Mouse (Mus musculus) cerebral cortex, adult 2 months (tissue): ENCODE measurements around the gene Smg9.

Source experiments
- WGBS: fragments of 180-500 bp; shearing (Covaris S2); methylation state at CpG from one replicate; pipeline ENCODE4 v1.1.7; 2018; 5-methylcytosine and 5-hydroxymethylcytosine counted together

Smg9 gene

DNA sequence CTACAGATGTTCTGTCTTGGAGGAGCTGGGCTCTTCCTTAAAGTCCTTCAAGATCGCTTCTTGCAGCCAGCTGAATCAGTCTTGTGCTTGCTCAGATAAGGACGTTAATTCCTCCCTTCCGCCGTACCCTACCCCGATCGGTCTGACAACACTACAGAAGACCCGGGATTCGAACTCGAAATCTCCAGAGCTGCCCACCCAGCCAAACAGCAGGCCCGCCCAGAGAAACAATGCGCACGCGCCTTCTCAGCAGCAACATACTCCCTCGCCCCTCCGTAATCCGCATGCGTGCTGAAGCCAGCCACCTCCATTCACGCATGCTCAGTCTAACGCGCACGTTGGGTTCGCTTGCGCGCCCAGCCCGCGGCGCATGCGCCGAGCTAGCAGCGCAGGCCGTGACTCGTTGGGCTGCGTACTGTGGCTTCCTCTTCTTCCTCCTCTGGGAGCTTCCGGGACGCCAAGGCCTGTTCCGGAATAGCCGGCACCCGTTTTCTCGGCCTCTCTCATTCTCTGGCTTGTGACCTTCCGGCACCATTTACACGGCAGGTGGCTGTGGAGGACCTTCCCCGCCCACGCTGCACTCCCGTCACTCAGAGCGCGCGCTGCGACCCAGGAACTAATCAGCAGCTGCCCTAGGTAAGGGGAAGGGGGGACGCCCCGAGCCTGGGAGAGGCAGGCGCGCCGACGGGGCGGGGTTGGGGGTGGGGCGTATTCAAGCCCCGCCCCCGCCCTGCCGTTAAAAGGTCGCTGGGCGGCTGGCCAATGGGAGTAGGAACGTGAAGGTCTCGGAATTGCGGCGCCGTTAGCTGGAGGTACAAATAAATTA is at the start of gene Smg9:
TSS of gene Smg9 (plus strand) at position 364 of the 826 bp plus-strand sequence.
- 3% methylated on average over 66 of the region's 66 CpGs for WGBS

DNA sequence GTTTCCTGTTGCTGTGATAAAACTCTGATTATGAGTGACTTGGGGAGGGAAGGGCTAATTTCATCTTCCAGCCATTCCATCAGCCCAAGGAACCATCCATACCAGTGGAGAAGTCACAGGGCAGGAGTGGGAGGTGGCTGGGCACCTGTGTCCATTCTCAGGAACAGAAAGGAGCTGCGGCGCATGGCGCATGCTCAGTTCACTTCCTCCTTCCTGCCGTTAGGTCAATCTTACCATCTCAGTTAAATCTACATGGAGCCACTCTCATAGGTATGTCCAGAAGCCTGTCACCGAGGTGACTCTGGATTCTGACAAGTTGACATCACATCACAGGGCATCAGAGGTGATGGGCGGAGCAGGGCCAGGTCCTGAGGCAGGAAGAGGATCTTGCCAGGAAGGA is 43.8 kb upstream of the Smg9 start:
- 86% methylated on average over 6 of the region's 6 CpGs for WGBS

DNA sequence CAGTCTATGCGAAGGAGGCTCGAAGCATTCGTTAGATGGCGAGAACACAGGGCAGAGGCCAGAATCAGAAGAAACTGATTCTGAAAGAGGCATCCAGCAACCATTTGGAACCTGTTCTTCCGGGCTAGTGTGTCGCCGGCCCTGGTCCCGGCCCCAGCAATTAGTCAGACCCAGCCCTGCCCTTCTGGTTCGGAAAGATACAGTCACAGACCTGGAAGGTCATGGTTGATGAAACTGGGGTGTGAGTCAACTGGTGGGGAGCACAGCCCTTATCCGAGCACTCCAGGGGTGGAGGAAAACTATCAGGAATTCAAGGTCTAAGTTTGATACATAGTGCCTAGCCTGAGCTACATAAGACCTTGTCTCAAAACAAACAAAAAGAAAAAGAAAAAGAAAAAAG is 43.3 kb upstream of the Smg9 start:
- 88% methylated on average over 10 of the region's 10 CpGs for WGBS

DNA sequence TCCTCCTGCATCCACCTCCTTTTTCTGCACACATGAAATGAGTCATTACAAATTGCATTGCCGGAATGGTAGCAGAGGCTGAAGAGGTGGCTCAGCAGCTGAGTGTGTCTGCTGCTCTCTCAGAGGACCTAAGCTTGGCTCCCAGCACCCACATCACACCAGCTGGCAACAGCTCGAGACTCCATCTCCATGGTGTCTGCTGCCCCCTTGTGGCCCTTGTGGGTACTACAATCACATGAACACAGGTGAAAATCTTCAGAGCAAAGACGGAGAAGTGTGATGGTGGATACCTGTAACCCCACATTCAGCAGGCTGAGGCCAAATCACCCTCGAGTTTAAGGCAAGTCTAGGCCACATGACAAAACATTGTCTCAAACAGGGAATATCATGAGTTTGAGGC is 41.5 kb upstream of the Smg9 start:
- WGBS = 45% methylated on average over 4 of the region's 4 CpGs

DNA sequence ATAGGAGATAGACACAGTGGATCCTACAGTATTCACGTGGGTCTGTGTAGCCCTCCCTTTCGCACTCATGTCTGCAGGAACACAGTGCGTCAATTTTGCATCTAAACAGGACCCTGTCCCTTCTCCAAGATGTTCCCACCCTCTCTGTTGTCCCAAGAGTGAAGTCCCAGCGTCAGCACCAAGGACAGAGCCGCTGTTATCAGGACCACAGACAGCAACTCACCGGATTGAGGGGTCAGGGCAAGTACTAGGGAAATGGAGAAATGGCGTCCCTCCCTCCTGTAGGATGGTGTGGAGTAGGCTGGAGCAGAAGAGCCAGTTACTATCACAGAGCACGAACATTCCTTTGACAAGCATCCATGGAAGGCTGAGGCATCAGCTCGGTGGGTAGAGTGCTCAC is 40.1 kb upstream of the Smg9 start:
- 41% methylated on average over 9 of the region's 9 CpGs for WGBS

DNA sequence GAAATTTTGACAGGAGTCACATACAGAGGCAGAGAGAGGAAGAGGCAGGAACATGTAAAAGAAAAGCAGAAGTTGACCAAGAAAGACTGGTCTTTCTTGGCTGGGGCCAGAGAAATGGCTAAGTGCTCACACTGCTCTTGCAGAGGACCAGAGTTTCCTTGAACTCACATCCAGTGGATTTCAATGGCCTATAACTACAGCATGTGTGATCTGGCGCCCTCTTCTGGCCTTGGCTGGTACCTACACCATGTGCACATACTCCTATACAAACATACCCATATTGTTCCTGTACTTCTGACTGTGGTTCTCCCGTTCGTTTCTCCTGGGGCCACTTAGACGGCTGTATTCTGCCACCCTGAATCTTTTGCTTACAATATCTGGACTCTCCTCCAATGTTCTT is 38.4 kb upstream of the Smg9 start:
- 70% methylated on average over 4 of the region's 4 CpGs for WGBS

DNA sequence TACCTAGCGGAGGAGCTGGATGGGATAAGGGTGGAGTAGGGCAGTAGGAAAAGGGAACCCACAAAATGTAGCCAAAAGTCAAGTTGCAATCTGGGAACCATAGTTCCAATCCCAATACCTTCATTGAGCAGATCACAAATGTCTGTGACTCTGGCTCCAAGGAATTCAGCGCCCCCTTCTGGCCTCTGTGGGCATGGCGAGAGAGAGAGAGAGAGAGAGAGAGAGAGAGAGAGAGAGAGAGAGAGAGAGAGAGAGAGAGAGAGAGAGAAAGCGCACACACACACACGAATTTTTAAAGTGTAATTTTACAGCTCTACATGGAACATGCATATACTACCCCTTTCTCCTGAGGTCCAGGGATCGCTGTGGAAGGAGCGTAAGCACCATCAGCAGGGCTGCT is 36.2 kb upstream of the Smg9 start:
- WGBS = 23% methylated on average over 7 of the region's 7 CpGs

DNA sequence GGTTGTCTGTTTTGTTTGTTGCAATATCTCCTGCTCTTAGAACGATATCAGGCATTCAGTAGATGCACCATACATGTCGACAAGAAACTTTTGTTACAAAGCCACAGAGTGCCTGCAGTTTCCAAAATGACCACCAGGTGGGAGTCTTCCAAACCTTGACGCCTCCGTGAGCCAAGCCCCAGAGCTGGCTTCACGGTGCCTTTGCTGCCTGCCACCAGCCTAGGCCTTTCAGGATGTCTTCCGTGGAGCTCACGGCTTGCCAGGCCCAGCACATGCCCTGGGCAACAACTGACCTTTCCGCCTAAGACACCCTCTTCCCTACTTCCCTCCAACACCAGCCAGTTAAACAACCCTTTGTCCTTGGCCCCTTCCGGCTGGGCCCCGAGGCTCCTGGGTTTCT is 34.6 kb upstream of the Smg9 start:
- 19% methylated on average over 10 of the region's 10 CpGs for WGBS

DNA sequence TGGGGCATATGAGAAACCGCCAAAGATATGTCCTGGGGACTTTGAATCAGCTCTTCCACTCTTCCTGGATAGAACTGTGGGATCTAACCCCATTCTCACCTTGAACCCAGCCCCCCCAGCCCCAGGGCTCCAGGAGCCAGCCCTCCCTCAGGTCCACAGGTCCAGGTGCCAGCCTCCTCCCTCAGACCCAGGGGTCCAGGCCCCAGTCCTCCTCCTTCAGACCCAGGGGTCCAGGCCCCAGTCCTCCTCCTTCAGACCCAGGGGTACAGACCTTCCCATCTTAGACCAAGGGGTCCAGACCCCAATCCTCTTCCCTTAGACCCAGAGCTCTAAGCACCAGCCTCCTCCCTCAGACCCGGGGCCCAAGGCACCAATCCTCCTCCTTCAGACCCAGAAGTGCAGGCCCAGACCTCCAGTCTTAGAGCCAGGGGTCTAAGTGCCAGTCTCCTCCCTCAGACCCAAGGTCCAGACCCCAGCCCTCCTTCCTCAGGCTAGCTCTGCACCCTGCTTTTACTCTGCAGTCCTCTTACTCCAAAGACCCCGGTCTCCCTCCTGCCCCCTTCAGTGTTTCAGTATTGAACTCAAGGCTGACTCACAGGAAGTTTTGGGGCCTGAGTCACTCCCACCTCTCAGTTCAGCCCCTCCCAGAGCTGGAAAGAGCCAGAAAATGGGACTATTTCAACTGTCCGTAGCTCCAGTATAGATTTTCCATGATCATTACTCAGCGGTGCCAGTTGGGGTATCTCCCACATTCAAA is 34.0 kb upstream of the Smg9 start:
- WGBS = 69% methylated on average over 5 of the region's 5 CpGs

DNA sequence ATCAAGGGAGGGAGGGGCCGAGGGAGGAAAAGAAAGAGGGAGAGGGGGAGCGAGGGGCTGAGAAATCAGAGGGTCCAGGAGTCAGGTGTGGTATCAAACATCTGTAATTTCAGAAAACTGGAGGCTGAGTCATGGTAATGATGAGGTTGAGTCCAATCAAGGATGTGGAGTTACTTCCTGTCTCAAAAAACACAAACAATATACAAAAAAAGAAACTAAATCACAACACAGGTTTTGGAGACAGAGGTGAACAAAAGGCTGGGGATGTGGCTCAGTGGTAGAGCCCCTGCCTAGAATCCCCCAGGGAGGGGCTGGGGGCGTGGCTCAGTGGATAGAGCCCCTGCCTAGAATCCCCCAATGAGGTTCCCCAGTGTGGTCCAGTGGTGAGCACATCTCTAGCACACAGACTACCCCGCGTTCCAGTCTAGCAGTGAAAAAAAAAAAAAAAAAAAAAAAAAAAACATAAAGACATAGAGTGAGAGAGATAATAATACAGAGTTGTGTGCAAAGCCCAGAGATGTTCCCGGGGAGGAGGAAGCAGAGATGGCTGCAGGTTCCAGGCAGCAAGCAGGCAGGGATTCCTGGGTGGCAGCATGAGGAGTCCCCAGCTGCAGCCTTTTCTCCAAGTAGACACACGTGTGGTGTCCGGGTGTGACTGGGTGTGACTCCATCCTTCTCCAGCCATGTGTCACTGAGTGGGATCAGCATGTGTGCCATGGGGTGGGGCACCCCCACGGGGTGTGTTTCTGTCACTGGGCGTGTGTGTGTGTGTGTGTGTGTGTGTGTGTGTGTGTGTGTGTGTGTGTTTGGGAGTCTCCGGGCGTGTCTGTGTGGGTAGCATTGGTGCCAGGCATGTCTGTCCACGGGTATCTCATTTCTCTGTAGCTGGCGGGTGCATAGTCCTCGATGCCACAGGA is 32.4 kb upstream of the Smg9 start:
- WGBS = 66% methylated on average over 15 of the region's 15 CpGs

DNA sequence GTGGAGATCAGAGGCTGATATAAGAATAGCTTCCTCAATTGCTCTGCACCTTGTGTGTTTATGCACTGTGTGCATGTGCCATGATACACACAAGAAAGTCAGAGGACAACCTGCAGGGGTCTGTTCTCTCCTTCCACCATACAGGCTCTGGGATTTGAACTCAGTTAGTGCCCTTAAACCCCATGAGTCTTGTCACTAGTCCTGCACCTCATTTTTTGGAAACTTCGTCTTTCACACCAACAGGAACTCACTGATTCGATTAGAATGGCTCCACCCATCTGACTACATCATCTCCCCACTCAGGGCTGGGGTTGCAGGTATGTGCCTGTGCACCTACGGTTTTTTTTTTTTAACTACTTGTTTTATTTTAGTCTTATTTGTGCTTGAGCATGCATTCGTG is 31.2 kb upstream of the Smg9 start:
- 70% methylated on average over 4 of the region's 4 CpGs for WGBS

DNA sequence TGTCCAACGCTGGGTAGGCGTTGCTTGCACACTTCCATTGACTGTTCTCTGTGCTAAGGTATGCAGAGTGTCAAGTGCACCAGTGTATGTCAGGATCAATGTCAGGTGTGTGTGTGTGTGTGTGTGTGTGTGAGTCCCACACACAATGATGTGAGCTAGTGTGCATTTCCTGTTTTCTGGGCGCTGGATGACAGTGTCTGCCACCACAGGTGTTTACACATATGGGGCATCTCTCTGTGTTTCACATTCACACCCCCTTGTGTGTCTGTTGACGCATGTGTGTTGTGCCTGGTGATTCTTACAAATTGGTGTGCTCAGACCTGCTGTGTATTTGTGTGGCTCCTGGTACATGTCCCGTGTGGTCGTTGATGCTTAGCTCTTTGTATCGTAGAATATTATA is 30.5 kb upstream of the Smg9 start:
- 91% methylated on average over 7 of the region's 7 CpGs for WGBS

DNA sequence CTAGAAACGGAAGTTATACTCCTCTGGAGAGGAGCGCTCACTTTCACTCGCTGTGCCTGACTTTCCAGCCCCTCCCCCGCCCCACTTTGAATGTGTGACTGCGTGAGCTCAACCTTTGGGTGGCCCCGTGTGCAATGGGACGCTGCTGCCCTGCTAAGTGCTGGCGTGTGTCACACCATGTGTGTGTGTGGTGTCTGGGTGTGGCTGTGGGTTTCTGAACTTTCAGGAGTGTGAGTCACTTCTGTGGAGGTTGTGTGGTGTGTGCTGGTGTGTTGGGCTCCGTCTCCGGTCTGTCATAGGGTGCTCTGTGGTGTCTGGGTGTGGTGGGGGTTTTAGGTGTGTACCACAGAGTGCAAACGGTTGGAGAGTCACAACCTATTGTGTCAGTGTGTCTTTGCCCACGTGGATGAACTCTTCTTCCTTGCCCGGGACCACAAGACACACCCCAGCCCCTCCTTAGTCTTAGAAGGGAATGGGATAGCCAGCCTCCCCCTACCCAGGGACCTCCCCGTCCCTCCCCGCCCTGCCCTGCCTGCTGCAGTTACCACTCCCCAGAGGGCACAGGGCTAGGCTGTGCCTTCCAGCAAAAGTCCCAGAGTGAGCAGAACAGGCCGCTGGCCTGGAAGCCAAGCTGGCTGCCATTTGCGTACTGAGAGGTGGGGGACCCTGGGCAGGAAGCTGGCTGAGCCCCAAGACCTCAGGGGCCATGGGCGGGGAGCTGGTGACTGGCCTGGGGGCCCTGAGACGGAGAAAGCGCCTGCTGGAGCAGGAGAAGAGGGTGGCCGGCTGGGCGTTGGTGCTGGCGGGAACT is 29.5 kb upstream of the Smg9 start, which contains the start of gene Kcnn4:
TSS of gene Kcnn4 (plus strand) at position 533 of the 811 bp plus-strand sequence.
- WGBS = 51% methylated on average over 23 of the region's 23 CpGs

DNA sequence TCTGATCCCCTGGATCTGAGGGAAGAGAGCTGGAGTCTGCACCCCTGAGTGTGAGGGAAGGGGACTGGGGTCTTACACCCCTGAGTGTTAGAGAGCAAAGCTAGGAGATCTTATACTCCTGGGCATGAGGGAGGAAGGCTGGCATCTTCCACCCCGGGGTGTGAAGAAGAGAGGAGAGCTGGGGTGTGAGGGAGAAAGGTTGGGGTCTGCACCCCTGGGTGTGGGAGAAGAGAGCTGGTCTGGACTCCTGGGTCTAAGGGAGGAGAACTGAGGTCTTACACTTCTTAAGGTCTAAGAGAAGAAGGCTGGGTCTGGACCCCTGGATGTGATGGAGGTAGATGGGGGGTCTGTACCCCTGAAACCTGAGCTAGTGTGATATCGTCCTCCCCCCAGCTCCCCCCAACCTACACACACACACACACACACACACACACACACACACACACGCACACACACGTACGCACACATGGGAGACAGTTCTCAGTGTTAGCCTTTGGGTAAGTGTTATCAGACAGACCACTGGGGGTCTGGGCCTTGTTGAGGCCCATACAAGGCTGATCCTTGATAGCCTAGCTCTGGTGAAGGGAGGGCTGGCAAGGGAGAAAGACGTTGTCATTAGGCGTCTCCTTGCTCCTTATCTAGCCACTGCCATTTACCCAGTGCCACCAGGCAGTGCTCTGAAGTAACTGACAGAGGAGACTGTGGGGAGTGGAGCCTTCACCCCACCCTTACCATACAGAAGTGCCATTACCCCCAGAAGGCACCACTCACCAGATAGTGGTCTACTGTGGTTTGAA is 28.2 kb upstream of the Smg9 start:
- 83% methylated on average over 6 of the region's 7 CpGs for WGBS

DNA sequence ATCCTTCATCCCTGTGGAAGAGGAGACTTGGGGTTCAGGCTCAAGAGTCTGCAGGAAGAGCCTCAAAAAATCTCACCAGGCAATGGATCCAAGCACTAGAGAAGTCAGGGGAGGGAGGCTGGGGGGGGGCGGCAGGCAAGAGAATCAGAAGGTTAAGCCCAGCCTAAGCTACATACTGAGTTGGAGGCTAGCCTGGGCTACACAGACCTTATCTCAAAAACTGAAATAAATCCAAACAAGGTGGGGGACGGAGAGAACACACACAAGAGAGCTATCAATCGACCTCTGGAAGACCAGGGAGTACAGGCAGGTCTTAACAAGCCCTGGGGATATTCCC is 27.6 kb upstream of the Smg9 start:
- 84% methylated on average over 3 of the region's 3 CpGs for WGBS

DNA sequence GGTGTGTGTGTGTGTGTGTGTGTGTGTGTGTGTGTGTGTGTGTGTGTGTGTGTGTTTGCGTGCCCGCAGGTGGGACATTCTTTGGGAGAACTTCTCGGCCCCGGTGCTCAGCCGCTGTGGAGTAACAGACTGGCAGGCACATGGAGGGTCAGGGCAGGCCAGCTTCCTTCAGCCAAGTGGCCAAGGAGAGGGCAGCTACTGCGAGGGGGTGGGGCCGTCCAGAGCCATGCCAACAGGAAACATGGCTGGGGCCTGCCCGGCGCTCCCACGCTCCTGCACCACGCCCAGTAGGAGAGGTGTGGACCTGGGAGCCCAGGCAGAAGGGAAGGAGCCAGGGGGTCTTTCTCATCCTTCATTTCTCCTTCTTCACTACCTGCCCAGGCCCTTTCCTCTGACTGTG is 27.1 kb upstream of the Smg9 start:
- 72% methylated on average over 11 of the region's 11 CpGs for WGBS

DNA sequence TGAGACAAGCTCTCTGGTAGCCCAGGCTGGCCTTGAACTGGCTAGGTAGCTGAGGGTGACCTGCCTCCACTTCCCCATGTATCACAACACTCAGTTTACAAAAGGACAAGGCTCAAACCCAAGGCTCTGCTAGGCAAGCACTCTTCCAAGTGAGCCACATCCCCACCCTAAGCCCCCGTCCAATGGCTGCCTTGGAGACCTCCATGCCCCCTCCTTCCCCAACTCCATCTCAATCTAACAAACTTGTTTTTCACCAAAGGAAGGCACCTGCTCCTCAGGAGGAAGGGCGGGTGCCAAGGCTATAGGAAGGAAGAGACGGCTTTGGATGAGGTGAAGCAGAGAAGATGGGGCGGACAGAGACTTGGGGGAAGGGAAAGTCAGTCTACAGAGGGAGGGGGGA is 26.6 kb upstream of the Smg9 start:
- WGBS = 85% methylated on average over 4 of the region's 4 CpGs

DNA sequence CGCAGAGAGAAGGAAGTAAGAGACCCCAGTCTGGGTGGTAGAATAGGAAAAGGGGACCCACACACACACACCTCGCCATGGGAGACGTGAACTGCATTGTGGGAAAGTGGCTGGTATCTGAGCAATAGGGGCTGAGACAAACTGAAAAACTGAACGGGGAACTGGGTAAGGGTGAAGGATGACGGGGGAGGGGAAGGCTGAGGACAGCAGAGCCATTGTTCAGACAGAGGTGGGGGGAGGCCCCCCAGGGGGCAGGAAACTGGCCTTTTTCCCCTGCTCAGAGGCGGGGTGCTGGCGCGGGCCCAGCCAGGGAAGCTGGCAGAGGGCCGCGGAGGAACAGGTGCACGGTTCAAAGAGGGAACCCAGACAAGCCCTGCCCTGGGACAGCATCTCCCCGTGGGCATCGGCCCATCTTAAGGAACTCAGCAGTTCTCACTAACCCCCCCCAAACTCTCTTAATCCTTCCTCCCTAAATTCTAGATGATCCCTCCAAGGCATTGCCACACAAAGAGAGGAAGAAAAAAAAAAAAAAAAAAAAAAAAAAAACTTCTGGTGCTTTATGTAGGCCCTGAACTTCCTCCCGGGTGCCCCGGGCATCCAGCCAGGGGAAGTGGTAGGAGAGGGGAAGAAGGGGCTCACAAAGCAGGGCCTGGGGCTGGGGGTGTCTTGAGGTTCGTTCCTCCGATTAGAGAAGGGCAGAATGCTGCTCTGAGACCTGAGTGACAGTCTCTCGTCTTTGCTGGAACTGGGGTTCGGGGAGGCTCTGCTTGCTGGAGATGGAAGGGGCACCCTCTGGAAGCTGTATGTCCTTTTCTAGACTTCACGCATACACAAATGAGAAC is 25.7 kb upstream of the Smg9 start:
- 33% methylated on average over 17 of the region's 20 CpGs for WGBS

DNA sequence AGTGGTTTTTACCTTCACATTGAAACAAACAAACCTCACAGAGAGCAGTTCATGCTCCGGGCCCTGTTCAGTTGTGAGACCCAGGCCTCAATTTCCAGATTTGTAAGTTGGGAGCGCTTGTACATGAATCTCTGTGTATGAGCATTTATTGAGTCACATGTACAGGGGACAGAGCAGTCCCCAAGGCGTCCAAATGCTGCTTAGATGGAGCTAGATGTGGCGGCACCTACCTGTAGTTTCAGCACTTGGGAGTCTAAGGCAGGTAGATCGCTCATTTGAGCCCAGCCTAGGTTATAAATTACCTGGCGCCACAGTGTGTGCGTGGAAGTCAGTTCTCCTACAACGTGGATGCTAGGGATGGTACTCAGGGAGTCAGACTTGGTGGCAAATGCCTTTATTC is 23.0 kb upstream of the Smg9 start:
- WGBS = 95% methylated on average over 8 of the region's 8 CpGs
